Mouse (Mus musculus) heart, embryonic 15.5 days (tissue): ENCODE data around the gene Cacna2d4. TPM values are rescaled to one million over a fixed set of nuclear protein-coding genes. Genes with fewer than 3 reads are reported as not detected.

Experiments used
- ATAC-seq: fragments of 200-750 bp; cut with Nextera tagmentation; replicated peaks from 2 replicates; pipeline ENCODE4 v1.8.0; 2017; ENCODE audit warnings: low read depth, moderate TSS enrichment; ENCODE audit not compliant: insufficient number of reproducible peaks, insufficient read depth, low FRiP score
- H3K27ac ChIP-seq: fragments of 300-500 bp; sonication (generic); 2 replicates; pipeline ENCODE4 v1.5.1; 2015; ENCODE audit warnings: mild to moderate bottlenecking, inconsistent platforms
- H3K27me3 ChIP-seq: fragments of 300-500 bp; sonication (generic); 2 replicates; pipeline ENCODE4 v1.6.1; 2015; ENCODE audit warnings: inconsistent platforms
- H3K36me3 ChIP-seq: fragments of 300-500 bp; sonication (generic); 2 replicates; pipeline ENCODE4 v1.6.1; 2015; ENCODE audit warnings: mild to moderate bottlenecking, inconsistent platforms
- H3K4me1 ChIP-seq: fragments of 300-500 bp; sonication (generic); replicated peaks from 2 replicates; pipeline ENCODE4 v1.6.1; 2015; ENCODE audit warnings: inconsistent platforms
- H3K4me2 ChIP-seq: fragments of 300-500 bp; sonication (generic); 2 replicates; pipeline ENCODE4 v1.6.1; 2015; ENCODE audit warnings: inconsistent platforms, mild to moderate bottlenecking, moderate library complexity
- H3K4me3 ChIP-seq: fragments of 300-500 bp; sonication (generic); 2 replicates; pipeline ENCODE4 v1.5.1; 2015; ENCODE audit warnings: mild to moderate bottlenecking, inconsistent platforms
- H3K9ac ChIP-seq: fragments of 300-500 bp; sonication (generic); 2 replicates; pipeline ENCODE4 v1.6.1; 2015; ENCODE audit warnings: mild to moderate bottlenecking, inconsistent platforms
- H3K9me3 ChIP-seq: fragments of 300-500 bp; sonication (generic); replicated peaks from 2 replicates; pipeline ENCODE4 v1.6.1; 2016; ENCODE audit warnings: inconsistent platforms
- WGBS: fragments of 180-500 bp; shearing (Covaris S2); methylation state at CpG from one replicate; pipeline ENCODE4 v1.1.7; 2015; ENCODE audit warnings: mixed read lengths; 5-methylcytosine and 5-hydroxymethylcytosine counted together
- polyA plus RNA-seq: library from polyadenylated mRNA; unstranded; fragments of >200 nt; fragmentation: Nextera tagmentation; extraction: Ambion mirVana; gene quantifications from 2 replicates; pipeline ENCODE4 v1.2.1, GENCODE M21; 2015

Cacna2d4 gene
- polyA plus RNA-seq, 1 experiment from 2014 or later = not detected

- Histone ChIP-seq H3K27me3 (0 out of 2 replicates have a peak, but pooled peaks cover 3% of the 10 kb centered on the region), H3K27ac (no peak overlapping the region), H3K36me3 (no peaks in the 10 kb centered on the region), H3K9me3 (no peaks in the 10 kb centered on the region), H3K4me2 (no peak overlapping the region), H3K4me3 (no peak overlapping the region), H3K9ac (no peak overlapping the region), H3K4me1 (0 out of 2 replicates have a peak, but pooled peaks cover 4% of the 10 kb centered on the region)
- WGBS = 59% methylated on average over 21 of the region's 21 CpGs
- ATAC-seq = no peak
Observed at GRCm38 (mm10) chr6:119240871-119241705, 4.8 kb downstream of the Cacna2d4 start.

DNA sequence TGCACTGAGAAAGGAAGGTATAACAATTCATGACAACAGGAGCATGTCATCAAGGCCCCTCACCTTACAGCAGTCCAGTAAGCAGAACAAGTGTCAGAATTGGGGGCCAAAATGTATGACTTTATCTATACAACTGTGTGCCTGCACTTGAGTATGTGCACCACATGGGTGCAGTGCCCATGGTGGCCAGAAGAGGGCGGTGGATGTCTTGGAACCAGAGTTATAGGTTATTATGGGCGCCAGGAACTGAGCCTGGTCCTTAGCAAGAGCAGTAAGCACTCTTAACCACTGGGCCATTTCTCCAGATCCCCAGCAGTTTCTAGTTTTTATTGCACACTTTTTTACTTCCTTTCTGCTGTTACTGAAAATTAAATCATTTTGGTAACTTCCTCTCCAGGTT is 9.8 kb downstream of the Cacna2d4 start:
- Histone ChIP-seq H3K9me3 (no peaks in the 10 kb centered on the region), H3K27ac (no peak overlapping the region), H3K4me2 (no peak overlapping the region), H3K36me3 (no peaks in the 10 kb centered on the region), H3K9ac (no peak overlapping the region), H3K4me1 (no peaks in the 10 kb centered on the region), H3K27me3 (no peaks in the 10 kb centered on the region), H3K4me3 (no peak overlapping the region)
- 46% methylated on average over 2 of the region's 2 CpGs for WGBS
- no peak for ATAC-seq

DNA sequence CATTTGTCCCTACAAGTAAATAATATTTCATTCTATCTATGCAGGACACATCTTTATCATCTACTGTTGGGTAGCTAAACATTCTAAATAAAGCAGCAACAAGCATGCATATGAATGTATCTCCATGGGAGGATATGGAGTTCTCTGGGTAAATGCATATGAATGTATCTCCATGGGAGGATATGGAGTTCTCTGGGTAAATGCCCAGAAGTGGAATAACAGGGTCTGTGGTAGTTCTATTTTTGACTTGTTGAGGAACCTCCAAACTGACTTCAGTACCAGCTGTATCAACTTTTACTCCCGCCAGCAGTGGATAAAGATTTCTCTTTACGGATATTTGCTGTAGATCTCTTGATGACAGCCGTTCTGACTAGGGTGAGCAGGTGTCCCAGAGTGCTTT is 12.3 kb downstream of the Cacna2d4 start:
- Histone ChIP-seq H3K4me2 (no peak overlapping the region), H3K9me3 (no peaks in the 10 kb centered on the region), H3K27me3 (no peaks in the 10 kb centered on the region), H3K4me1 (no peaks in the 10 kb centered on the region), H3K36me3 (no peaks in the 10 kb centered on the region), H3K4me3 (no peak overlapping the region), H3K27ac (no peak overlapping the region), H3K9ac (no peak overlapping the region)
- 69% methylated on average over 3 of the region's 3 CpGs for WGBS
- ATAC-seq = no peak

DNA sequence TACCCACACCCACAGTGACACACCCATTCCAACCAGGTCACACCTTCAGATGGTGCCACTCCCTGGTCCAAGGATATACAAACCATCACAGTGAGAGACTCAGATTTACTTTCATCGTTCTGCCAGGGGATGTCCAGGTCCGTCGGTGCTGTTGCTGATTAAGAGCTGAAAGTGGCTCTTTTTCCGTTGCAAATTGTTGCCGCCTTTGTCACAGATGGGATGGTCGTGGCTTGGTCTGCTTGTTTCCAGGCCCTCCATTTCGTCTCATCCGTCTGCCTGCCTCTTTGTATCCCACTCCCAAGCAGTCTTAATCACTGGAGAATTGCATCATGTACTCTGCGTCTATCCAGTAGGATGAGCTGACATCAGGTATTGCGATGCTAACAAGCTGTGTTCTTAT is 13.4 kb downstream of the Cacna2d4 start:
- Histone ChIP-seq H3K27me3 (no peaks in the 10 kb centered on the region), H3K9me3 (no peaks in the 10 kb centered on the region), H3K27ac (no peak overlapping the region), H3K4me3 (no peak overlapping the region), H3K9ac (no peak overlapping the region), H3K36me3 (no peaks in the 10 kb centered on the region), H3K4me2 (no peak overlapping the region), H3K4me1 (no peaks in the 10 kb centered on the region)
- ATAC-seq = no peak
- WGBS = 84% methylated on average over 10 of the region's 10 CpGs

- Histone ChIP-seq H3K4me3 (no peak overlapping the region), H3K4me2 (no peak overlapping the region), H3K36me3 (no peaks in the 10 kb centered on the region), H3K27me3 (no peaks in the 10 kb centered on the region), H3K27ac (no peak overlapping the region), H3K9me3 (no peaks in the 10 kb centered on the region), H3K9ac (no peak overlapping the region), H3K4me1 (no peaks in the 10 kb centered on the region)
- no peak for ATAC-seq
- 74% methylated on average over 4 of the region's 4 CpGs for WGBS
Observed at GRCm38 (mm10) chr6:119251704-119252103, 15.4 kb downstream of the Cacna2d4 start.

DNA sequence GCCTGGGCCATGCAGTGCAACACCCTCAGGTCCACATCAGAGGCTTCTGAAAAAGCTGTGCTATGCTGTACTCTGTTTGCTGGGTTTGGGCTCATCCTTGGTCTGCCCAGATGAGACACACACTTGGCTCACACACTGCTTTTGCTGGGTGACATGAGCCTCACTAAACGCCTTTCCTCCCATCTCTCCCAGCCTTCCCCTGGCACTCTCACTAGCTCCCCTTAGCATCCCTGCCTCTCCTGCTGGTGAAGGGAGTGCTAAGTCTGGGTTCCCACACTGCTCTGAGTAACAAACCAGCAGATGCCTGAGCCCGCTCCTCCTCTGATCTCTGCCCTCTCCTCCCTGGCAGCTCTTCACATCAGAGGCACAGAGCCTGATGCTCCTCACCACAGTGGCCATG is 40.4 kb downstream of the Cacna2d4 start:
- no peak overlapping the region for H3K9ac ChIP-seq
- no peak overlapping the region for H3K4me3 ChIP-seq
- ATAC-seq = no peak
- H3K27ac ChIP-seq = no peak overlapping the region
- no peaks in the 10 kb centered on the region for H3K27me3 ChIP-seq
- no peaks in the 10 kb centered on the region for H3K9me3 ChIP-seq
- 85% methylated on average over 2 of the region's 2 CpGs for WGBS
- H3K36me3 ChIP-seq = no peaks in the 10 kb centered on the region
- H3K4me2 ChIP-seq = no peak overlapping the region
- no peaks in the 10 kb centered on the region for H3K4me1 ChIP-seq

GRCm38 (mm10) chr6:119280761-119281160 is 44.4 kb downstream of the Cacna2d4 start:
- Histone ChIP-seq H3K9ac (no peak overlapping the region), H3K9me3 (no peaks in the 10 kb centered on the region), H3K36me3 (no peaks in the 10 kb centered on the region), H3K4me1 (no peaks in the 10 kb centered on the region), H3K4me2 (no peak overlapping the region), H3K27me3 (no peaks in the 10 kb centered on the region), H3K4me3 (no peak overlapping the region), H3K27ac (no peak overlapping the region)
- no peak for ATAC-seq
- WGBS = 63% methylated on average over 9 of the region's 9 CpGs

- no peak for ATAC-seq
- Histone ChIP-seq H3K27me3 (peaks cover 3% of the 10 kb centered on the region; the same call in 1 of the 2 replicates), H3K4me3 (no peak overlapping the region), H3K27ac (no peak overlapping the region), H3K9ac (no peak overlapping the region), H3K4me2 (no peak overlapping the region), H3K4me1 (no peaks in the 10 kb centered on the region), H3K9me3 (no peaks in the 10 kb centered on the region), H3K36me3 (no peaks in the 10 kb centered on the region)
- WGBS = 84% methylated on average over 3 of the region's 3 CpGs
Observed at GRCm38 (mm10) chr6:119301310-119301709, 65.0 kb downstream of the Cacna2d4 start.

GRCm38 (mm10) chr6:119303331-119303730 is 67.0 kb downstream of the Cacna2d4 start:
- 81% methylated on average over 6 of the region's 6 CpGs for WGBS
- no peak overlapping the region for H3K9ac ChIP-seq

GRCm38 (mm10) chr6:119307867-119308413 is 71.6 kb downstream of the Cacna2d4 start:
- Histone ChIP-seq H3K27me3 (peaks cover 14% of the 10 kb centered on the region; the same call in 1 of the 2 replicates), H3K4me3 (no peak overlapping the region), H3K9ac (no peak overlapping the region), H3K9me3 (no peaks in the 10 kb centered on the region), H3K4me1 (no peaks in the 10 kb centered on the region), H3K4me2 (no peak overlapping the region), H3K36me3 (no peaks in the 10 kb centered on the region), H3K27ac (no peak overlapping the region)
- 62% methylated on average over 10 of the region's 10 CpGs for WGBS
- ATAC-seq = no peak

More at GRCm38 (mm10) chr6:119303331-119303730, 67.0 kb downstream of the Cacna2d4 start:
- ATAC-seq = no peak
- Histone ChIP-seq H3K4me2 (no peak overlapping the region), H3K27ac (no peak overlapping the region), H3K36me3 (no peaks in the 10 kb centered on the region), H3K4me1 (no peaks in the 10 kb centered on the region), H3K27me3 (0 out of 2 replicates have a peak, but pooled peaks cover 4% of the 10 kb centered on the region), H3K4me3 (no peak overlapping the region), H3K9me3 (no peaks in the 10 kb centered on the region)

DNA sequence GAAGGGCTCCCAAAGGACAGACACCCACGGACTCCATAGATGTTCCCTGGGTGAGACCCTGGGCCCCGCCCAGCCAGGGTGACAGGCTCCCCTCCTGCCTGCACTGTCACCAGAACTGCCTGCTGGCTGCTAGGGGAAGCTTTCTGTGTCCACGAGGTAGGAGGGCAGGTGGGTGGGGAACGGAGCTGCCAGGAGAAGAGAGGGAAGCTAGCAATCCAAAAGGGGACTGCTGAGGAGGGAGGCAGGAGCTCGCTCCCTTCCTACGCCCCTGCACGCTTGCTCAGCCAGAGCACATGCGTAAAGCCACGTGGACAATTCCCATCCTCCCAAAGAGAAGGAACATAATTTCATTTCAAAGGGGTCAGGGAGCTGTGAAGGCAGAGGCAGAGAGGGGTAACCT is 73.8 kb downstream of the Cacna2d4 start:
- Histone ChIP-seq H3K27me3 (peaks cover 16% of the 10 kb centered on the region; the same call in 1 of the 2 replicates), H3K4me3 (no peak overlapping the region), H3K36me3 (no peaks in the 10 kb centered on the region), H3K4me1 (no peaks in the 10 kb centered on the region), H3K27ac (no peak overlapping the region), H3K4me2 (no peak overlapping the region), H3K9ac (no peak overlapping the region), H3K9me3 (no peaks in the 10 kb centered on the region)
- no peak for ATAC-seq
- 53% methylated on average over 9 of the region's 9 CpGs for WGBS

- H3K27ac ChIP-seq = no peak overlapping the region
- no peak overlapping the region for H3K4me3 ChIP-seq
- WGBS = 65% methylated on average over 6 of the region's 6 CpGs
- H3K4me1 ChIP-seq = no peaks in the 10 kb centered on the region
- no peaks in the 10 kb centered on the region for H3K36me3 ChIP-seq
- H3K27me3 ChIP-seq = peaks cover 13% of the 10 kb centered on the region; the same call in 1 of the 2 replicates
- no peak overlapping the region for H3K9ac ChIP-seq
- H3K4me2 ChIP-seq = no peak overlapping the region
- H3K9me3 ChIP-seq = no peaks in the 10 kb centered on the region
- ATAC-seq = no peak
Observed at GRCm38 (mm10) chr6:119312381-119312780, 76.1 kb downstream of the Cacna2d4 start.
